Mouse (Mus musculus): ENCODE measurements around the gene Xrcc6. TPM values are rescaled to one million over a fixed set of nuclear protein-coding genes. Genes with fewer than 3 reads are reported as not detected.

Xrcc6 gene
- polyA plus RNA-seq, 2 experiments = 22.1 to 52.9 TPM

DNA sequence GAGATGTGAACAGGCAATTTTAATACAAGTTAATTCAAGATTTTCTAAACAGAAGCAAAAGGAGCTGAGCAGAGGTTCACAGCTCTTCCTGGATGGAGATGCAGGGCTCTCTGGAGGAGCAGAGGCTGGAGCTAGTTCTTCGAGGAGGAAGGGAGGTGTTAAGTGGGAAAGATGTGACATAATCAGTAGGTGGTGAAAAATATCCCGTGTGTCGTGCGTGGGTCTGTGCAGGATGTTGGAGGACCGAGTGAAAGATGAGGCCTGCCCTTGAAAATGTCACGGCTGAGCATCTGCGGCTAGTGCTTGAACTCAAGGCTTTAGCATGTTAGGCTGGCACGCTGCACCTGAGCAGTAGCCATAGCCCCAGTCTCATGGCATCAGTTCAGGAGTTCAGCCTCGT, 98.0 kb downstream of the Xrcc6 start:
- no peak overlapping the region for H3K9ac ChIP-seq (replicated peaks)
- H3K4me2 ChIP-seq (ENCODE audit: low read depth) = no peak overlapping the region
- ATAC-seq (ENCODE audit: insufficient read depth) = no peak
- no peaks in the 10 kb centered on the region for H3K9me3 ChIP-seq (ENCODE audit: control insufficient read depth, low read length)
- no peak overlapping the region for H3K27ac ChIP-seq
- no peaks in the 10 kb centered on the region for H3K4me1 ChIP-seq (replicated peaks; ENCODE audit: control insufficient read depth in 2 of 2, insufficient read depth in 2 of 2, low read length in 1 of 2)
- DNase-seq (ENCODE audit: low read depth in 3 of 3, low spot score in 3 of 3) = no peak
- TF ChIP-seq EP300 (IDR thresholded peaks at IDR 0.05; ENCODE audit: low read depth) = no peak
- no peak for TF ChIP-seq CTCF (IDR thresholded peaks at IDR 0.05; ENCODE audit: low read depth)
- H3K36me3 ChIP-seq (replicated peaks; ENCODE audit: control insufficient read depth, insufficient read depth, low read depth) = no peaks in the 10 kb centered on the region
- 64% methylated on average over 9 of the region's 9 CpGs for WGBS (ENCODE audit: insufficient replicate concordance)
- no peaks in the 10 kb centered on the region for H3K27me3 ChIP-seq (ENCODE audit: control insufficient read depth, insufficient read depth, low read length)
- no peak overlapping the region for H3K4me3 ChIP-seq (ENCODE audit: insufficient read depth in 1 of 2, low read depth in 2 of 2, low read length in 2 of 2)

DNA sequence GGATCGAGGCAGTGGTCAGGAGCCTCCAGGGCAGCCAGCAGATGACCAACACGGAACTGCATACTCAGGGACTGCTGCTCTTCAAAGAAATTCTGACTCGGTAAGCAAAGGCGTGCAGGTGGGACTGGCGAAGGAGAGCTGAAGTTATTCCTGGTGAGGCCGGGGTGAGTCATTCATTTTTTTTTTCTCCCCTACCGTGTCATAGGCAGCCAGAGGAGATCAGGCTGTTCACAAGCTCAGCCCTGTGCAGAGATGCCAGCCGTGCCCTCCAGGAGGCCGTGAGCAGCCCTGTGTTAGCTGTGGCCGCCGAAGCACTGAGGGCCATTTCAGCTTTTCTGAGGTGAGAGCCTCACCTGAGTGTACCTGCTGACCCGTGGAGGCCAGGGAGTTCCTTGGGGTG, 98.5 kb downstream of the Xrcc6 start:
- no peak overlapping the region for H3K27ac ChIP-seq
- ATAC-seq (ENCODE audit: insufficient read depth) = no peak
- H3K9ac ChIP-seq (replicated peaks) = no peak overlapping the region
- no peak overlapping the region for H3K4me2 ChIP-seq (ENCODE audit: low read depth)
- H3K9me3 ChIP-seq (ENCODE audit: control insufficient read depth, low read length) = no peaks in the 10 kb centered on the region
- H3K36me3 ChIP-seq (replicated peaks; ENCODE audit: control insufficient read depth, insufficient read depth, low read depth) = no peaks in the 10 kb centered on the region
- H3K4me3 ChIP-seq (ENCODE audit: insufficient read depth in 1 of 2, low read depth in 2 of 2, low read length in 2 of 2) = no peak overlapping the region
- H3K4me1 ChIP-seq (replicated peaks; ENCODE audit: control insufficient read depth in 2 of 2, insufficient read depth in 2 of 2, low read length in 1 of 2) = no peaks in the 10 kb centered on the region
- TF ChIP-seq CTCF (IDR thresholded peaks at IDR 0.05; ENCODE audit: low read depth) (no peak), EP300 (IDR thresholded peaks at IDR 0.05; ENCODE audit: low read depth) (no peak)
- 56% methylated on average over 12 of the region's 12 CpGs for WGBS (ENCODE audit: insufficient replicate concordance)
- no peak for DNase-seq (ENCODE audit: low read depth in 3 of 3, low spot score in 3 of 3)
- no peaks in the 10 kb centered on the region for H3K27me3 ChIP-seq (ENCODE audit: control insufficient read depth, insufficient read depth, low read length)

DNA sequence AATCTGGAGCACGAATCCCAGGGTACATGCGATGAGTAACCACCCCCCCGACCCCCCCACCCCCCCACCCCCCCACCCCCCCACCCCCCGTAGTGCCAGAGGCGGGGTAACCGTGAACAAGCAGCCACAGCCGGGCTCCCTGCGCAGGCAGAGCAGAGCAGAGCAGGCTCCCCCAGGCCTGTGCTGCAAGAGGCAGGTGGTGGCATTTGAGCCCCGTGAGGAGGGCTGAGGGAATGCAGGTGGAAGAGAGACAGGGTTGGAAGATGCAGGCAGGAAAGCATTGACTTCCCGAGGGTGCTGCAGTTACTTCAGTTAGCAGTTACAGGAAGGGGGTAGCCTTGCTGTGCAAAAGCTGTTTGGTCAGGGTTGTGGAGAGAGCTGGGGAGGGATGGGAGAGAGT, 99.6 kb downstream of the Xrcc6 start:
- Histone ChIP-seq H3K4me2 (ENCODE audit: low read depth) (no peak overlapping the region), H3K9me3 (ENCODE audit: control insufficient read depth, low read length) (no peaks in the 10 kb centered on the region), H3K27me3 (ENCODE audit: control insufficient read depth, insufficient read depth, low read length) (no peaks in the 10 kb centered on the region), H3K27ac (no peak overlapping the region), H3K9ac (replicated peaks) (no peak overlapping the region), H3K36me3 (replicated peaks; ENCODE audit: control insufficient read depth, insufficient read depth, low read depth) (no peaks in the 10 kb centered on the region), H3K4me1 (replicated peaks; ENCODE audit: control insufficient read depth in 2 of 2, insufficient read depth in 2 of 2, low read length in 1 of 2) (no peaks in the 10 kb centered on the region), H3K4me3 (ENCODE audit: insufficient read depth in 1 of 2, low read depth in 2 of 2, low read length in 2 of 2) (no peak overlapping the region)
- no peak for DNase-seq (ENCODE audit: low read depth in 3 of 3, low spot score in 3 of 3)
- TF ChIP-seq EP300 (IDR thresholded peaks at IDR 0.05; ENCODE audit: low read depth) (no peak), CTCF (IDR thresholded peaks at IDR 0.05; ENCODE audit: low read depth) (no peak)
- WGBS (ENCODE audit: insufficient replicate concordance) = 10% methylated on average over 10 of the region's 10 CpGs
- no peak for ATAC-seq (ENCODE audit: insufficient read depth)

Other genes with a start within 250 kb of the Xrcc6 start
- gene Zc3h7b, start 242.8 kb upstream of the Xrcc6 start, polyA plus RNA-seq (2012; rRNA removed) = 5.2 and 5.7 TPM in 2 replicates
- gene Zc3h7b, start 242.8 kb upstream of the Xrcc6 start, polyA plus RNA-seq (2014; fragmentation: Nextera tagmentation; extraction: Ambion mirVana) = 4.0 and 5.3 TPM in 2 replicates
- 41.5 and 50.6 TPM in 2 replicates for gene Rangap1, start 242.3 kb upstream of the Xrcc6 start, polyA plus RNA-seq (2012; rRNA removed)
- gene Rangap1, start 242.3 kb upstream of the Xrcc6 start, polyA plus RNA-seq (2014; fragmentation: Nextera tagmentation; extraction: Ambion mirVana) = 57.1 and 61.0 TPM in 2 replicates
- 4.4 and 5.1 TPM in 2 replicates for gene Tef, start 185.4 kb upstream of the Xrcc6 start, polyA plus RNA-seq (2012; rRNA removed)
- gene Tef, start 185.4 kb upstream of the Xrcc6 start, polyA plus RNA-seq (2014; fragmentation: Nextera tagmentation; extraction: Ambion mirVana) = 2.7 and 5.0 TPM in 2 replicates
- gene Tob2, start 129.0 kb upstream of the Xrcc6 start, polyA plus RNA-seq (2012; rRNA removed) = 4.9 and 5.1 TPM in 2 replicates
- gene Tob2, start 129.0 kb upstream of the Xrcc6 start, polyA plus RNA-seq (2014; fragmentation: Nextera tagmentation; extraction: Ambion mirVana) = 5.6 and 7.2 TPM in 2 replicates
- 42.3 and 72.6 TPM in 2 replicates for gene Phf5a, start 115.9 kb upstream of the Xrcc6 start, polyA plus RNA-seq (2012; rRNA removed)
- gene Phf5a, start 115.9 kb upstream of the Xrcc6 start, polyA plus RNA-seq (2014; fragmentation: Nextera tagmentation; extraction: Ambion mirVana) = 120 and 130 TPM in 2 replicates
- 74.9 and 85.0 TPM in 2 replicates for gene Aco2, start 115.5 kb upstream of the Xrcc6 start, polyA plus RNA-seq (2012; rRNA removed)
- gene Aco2, start 115.5 kb upstream of the Xrcc6 start, polyA plus RNA-seq (2014; fragmentation: Nextera tagmentation; extraction: Ambion mirVana) = 72.1 and 80.6 TPM in 2 replicates
- 13.2 and 13.7 TPM in 2 replicates for gene Polr3h, start 61.6 kb upstream of the Xrcc6 start, polyA plus RNA-seq (2012; rRNA removed)
- 68.3 and 77.5 TPM in 2 replicates for gene Polr3h, start 61.6 kb upstream of the Xrcc6 start, polyA plus RNA-seq (2014; fragmentation: Nextera tagmentation; extraction: Ambion mirVana)
- gene Csdc2, start 51.1 kb upstream of the Xrcc6 start, polyA plus RNA-seq (2012; rRNA removed) = 0.45 and 0.70 TPM in 2 replicates
- 0.52 and 0.58 TPM in 2 replicates for gene Csdc2, start 51.1 kb upstream of the Xrcc6 start, polyA plus RNA-seq (2014; fragmentation: Nextera tagmentation; extraction: Ambion mirVana)
- gene Pmm1, start 26.9 kb upstream of the Xrcc6 start, polyA plus RNA-seq (2012; rRNA removed) = 22.6 and 23.4 TPM in 2 replicates
- gene Pmm1, start 26.9 kb upstream of the Xrcc6 start, polyA plus RNA-seq (2014; fragmentation: Nextera tagmentation; extraction: Ambion mirVana) = 17.6 and 21.1 TPM in 2 replicates
- gene 1700029P11Rik, start 7.3 kb upstream of the Xrcc6 start, polyA plus RNA-seq (2012; rRNA removed) = not detected in 2 replicates
- not detected in 2 replicates for gene 1700029P11Rik, start 7.3 kb upstream of the Xrcc6 start, polyA plus RNA-seq (2014; fragmentation: Nextera tagmentation; extraction: Ambion mirVana)
- gene Desi1, start 46.0 kb downstream of the Xrcc6 start, polyA plus RNA-seq (2012; rRNA removed) = 8.3 and 9.3 TPM in 2 replicates
- 8.6 and 11.3 TPM in 2 replicates for gene Desi1, start 46.0 kb downstream of the Xrcc6 start, polyA plus RNA-seq (2014; fragmentation: Nextera tagmentation; extraction: Ambion mirVana)
- 78.8 and 83.1 TPM in 2 replicates for gene Snu13, start 59.8 kb downstream of the Xrcc6 start, polyA plus RNA-seq (2012; rRNA removed)
- gene Snu13, start 59.8 kb downstream of the Xrcc6 start, polyA plus RNA-seq (2014; fragmentation: Nextera tagmentation; extraction: Ambion mirVana) = 187 TPM in 2 replicates
- not detected in 2 replicates for gene 4930407I10Rik, start 71.3 kb downstream of the Xrcc6 start, polyA plus RNA-seq (2012; rRNA removed)
- not detected in 2 replicates for gene 4930407I10Rik, start 71.3 kb downstream of the Xrcc6 start, polyA plus RNA-seq (2014; fragmentation: Nextera tagmentation; extraction: Ambion mirVana)
- gene Mei1, start 82.2 kb downstream of the Xrcc6 start, polyA plus RNA-seq (2012; rRNA removed) = not detected in 2 replicates
- not detected in 2 replicates for gene Mei1, start 82.2 kb downstream of the Xrcc6 start, polyA plus RNA-seq (2014; fragmentation: Nextera tagmentation; extraction: Ambion mirVana)
- 5.9 and 7.2 TPM in 2 replicates for gene Ccdc134, start 140.1 kb downstream of the Xrcc6 start, polyA plus RNA-seq (2012; rRNA removed)
- 5.5 and 6.6 TPM in 2 replicates for gene Ccdc134, start 140.1 kb downstream of the Xrcc6 start, polyA plus RNA-seq (2014; fragmentation: Nextera tagmentation; extraction: Ambion mirVana)
- gene Srebf2, start 159.3 kb downstream of the Xrcc6 start, polyA plus RNA-seq (2012; rRNA removed) = 29.3 and 37.1 TPM in 2 replicates
- gene Srebf2, start 159.3 kb downstream of the Xrcc6 start, polyA plus RNA-seq (2014; fragmentation: Nextera tagmentation; extraction: Ambion mirVana) = 30.8 and 35.2 TPM in 2 replicates
- gene Shisa8, start 225.0 kb downstream of the Xrcc6 start, polyA plus RNA-seq (2012; rRNA removed) = 0.15 and 0.19 TPM in 2 replicates
- 0.05 and 0.09 TPM in 2 replicates for gene Shisa8, start 225.0 kb downstream of the Xrcc6 start, polyA plus RNA-seq (2014; fragmentation: Nextera tagmentation; extraction: Ambion mirVana)
- 0.54 and 0.66 TPM in 2 replicates for gene Tnfrsf13c, start 236.5 kb downstream of the Xrcc6 start, polyA plus RNA-seq (2012; rRNA removed)
- 0.14 and 0.58 TPM in 2 replicates for gene Tnfrsf13c, start 236.5 kb downstream of the Xrcc6 start, polyA plus RNA-seq (2014; fragmentation: Nextera tagmentation; extraction: Ambion mirVana)

Measured in liver, embryonic 14.5 days (tissue).